12 mouse cellular contexts compared by ENCODE assay signal in genomic region chr19:3260591-3260990, GRCm38 (mm10).
A peak's percentile ranks its signal among the peaks of the same experiment; 100 is the strongest.
DNase-seq lines count a peak whose midpoint lies in the region.
"Had no signal": no experiment of that assay in that cellular context is flagged by ENCODE, and none has a peak within 500 bp of the region (broad histone marks: within the 10 kb centered on the region; RNA-seq: fewer than 3 reads in every experiment).

No protein-coding gene starts in this region.

- DNase-seq in heart, adult 11 months: peak; percentile 83
- no peak for DNase-seq in heart, adult 9 months (ENCODE audit: low spot score in 2 of 2)
- DNase-seq in kidney, postnatal 14 days: peak; percentile 0
- no peak for DNase-seq in kidney, postnatal 10 days
- peak; percentile 0 for DNase-seq in ovary, adult 18-20 months (ENCODE audit: low spot score)
- no peak for DNase-seq in ovary, postnatal 10 days (ENCODE audit: low spot score)
- DNase-seq: adrenal gland, adult 8-10 months; adrenal gland, postnatal 36 days; cerebellum, adult 2 months; cerebellum, postnatal 10 days; forebrain, postnatal 0 days; gastrocnemius, postnatal 36 days had no signal

Comparison
In these comparisons a context has a peak if more than half of its experiments do, and no peak if none do; other contexts are left out.
1. DNase-seq: peak in heart, adult 11 months (single experiment), kidney, postnatal 14 days (single experiment) and ovary, adult 18-20 months (single experiment); none in heart, adult 9 months (0 of 2), kidney, postnatal 10 days (single experiment) and ovary, postnatal 10 days (single experiment).